Mouse (Mus musculus): Measurements from ENCODE around the gene Xylt1.

The Xylt1 gene

DNA sequence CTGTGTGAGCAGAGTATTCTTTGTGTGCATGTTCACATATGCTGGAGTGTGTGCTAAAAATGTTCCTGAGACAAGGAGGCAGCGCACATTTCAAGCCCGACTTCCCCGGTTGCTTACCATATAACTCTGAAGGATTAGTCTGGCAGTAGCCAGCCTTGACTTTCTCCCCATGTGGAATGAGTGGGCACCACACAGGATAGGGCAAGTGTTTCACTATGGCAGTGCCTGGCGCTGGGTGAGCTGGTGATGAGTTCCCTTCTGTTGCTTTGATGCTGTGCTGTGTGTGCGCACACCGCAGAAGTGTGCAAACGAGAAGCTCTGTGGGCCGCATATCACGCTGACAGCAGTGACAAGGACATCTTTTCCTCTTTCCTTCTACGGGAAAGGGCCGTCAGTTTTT, 56.1 kb downstream of the Xylt1 start:
- DNase-seq, result no peak

GRCm38 (mm10) chr7:117440994-117441393, 60.2 kb downstream of the Xylt1 start:
- DNase-seq, result no peak

GRCm38 (mm10) chr7:117442639-117443038, 61.9 kb downstream of the Xylt1 start:
- DNase-seq, result no peak

DNA sequence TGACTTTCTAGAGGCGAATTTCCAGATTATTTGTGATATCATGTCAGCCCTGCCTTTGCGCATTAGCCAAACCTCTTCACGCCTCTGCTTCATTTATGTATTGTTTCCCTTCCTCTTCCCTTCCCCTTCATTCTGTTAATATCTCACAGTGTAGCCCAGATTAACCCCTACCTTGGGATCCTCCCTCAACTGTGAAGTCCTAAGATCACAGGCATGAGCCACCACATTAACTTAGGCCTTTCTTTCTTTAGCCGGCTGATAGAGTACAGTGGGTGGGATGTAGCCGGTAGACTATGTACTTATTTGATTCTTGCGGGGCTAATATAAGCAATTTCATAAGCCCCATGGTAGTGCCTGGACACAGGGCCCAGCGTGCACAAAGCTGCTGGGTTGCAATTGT, 62.4 kb downstream of the Xylt1 start:
- no peak for DNase-seq

GRCm38 (mm10) chr7:117445471-117445870, 64.7 kb downstream of the Xylt1 start:
- DNase-seq, result no peak

DNA sequence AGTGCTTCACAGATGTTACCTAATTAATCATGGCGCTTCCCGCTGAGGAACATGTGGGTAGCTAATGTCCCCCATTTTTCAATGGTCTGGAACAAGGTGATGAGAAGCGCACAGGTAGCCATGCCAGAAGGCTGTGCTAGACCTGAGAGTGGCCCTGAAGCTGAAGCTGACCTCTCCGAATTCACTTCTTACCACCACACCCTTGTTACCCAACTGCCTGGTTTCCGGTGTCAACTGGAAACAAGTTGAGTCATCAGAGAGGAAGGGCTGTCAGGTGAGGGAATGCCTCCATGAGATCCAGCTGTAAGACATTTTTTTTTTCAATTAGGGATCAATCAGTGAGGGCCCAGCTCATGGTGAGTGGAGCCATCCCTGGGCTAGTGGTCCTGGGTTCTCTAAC, 68.8 kb downstream of the Xylt1 start:
- DNase-seq, result no peak

GRCm38 (mm10) chr7:117451212-117451611, 70.4 kb downstream of the Xylt1 start:
- DNase-seq, result no peak

DNA sequence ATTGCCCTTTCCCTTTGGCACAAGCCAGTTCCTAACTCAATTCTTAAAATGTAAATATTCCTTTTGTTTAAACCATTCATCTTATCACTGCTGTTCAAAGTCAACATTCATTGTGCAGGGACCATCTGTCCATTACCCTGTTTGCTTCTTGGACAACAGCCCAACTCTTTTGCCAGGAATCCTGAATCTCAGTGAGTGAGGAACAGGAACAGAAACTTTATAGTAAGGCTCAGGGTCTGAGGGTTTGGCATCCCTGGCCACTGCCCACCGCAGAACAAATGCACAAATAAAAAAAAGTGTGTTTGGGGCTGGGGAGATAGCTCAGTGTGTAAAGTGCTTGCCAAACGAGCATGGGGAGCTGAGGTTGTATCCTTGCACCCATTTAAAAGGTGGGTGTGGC, 71.5 kb downstream of the Xylt1 start:
- no peak for DNase-seq

DNA sequence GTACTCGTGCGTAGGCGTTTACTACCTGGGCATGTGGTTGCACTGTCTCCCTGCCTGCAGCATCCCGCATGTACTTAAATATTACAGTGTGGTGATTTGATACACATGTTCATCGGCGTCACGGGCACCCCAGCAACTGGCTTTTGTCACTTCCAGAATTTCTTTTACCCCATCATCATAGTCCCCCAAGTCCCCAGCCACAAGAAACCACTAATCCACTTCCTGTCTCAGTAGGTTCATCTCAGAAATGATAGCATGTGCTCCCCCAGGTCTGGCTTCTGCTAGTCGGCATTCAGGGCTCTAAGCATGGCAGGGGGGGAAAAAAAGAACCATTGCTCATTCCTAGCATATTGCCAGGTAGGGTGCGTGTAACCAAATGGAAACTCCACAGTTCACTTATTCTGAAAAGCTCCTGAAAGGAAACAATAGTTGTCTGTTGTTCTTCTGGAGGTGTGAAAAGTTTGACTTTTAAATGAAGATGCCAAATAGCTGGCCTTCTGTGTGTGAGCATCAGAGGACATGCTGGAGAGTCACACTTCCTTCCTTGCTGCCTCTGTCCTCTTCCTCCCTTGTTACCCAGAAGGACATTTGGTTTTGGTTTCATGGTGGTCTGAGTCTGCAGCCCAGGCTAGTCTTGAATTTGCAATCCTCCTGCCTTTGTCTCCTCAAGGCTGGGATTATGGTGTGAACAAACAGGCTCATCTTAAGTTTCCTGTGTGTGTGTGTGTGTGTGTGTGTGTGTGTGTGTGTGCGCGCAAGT, 74.2 kb downstream of the Xylt1 start:
- DNase-seq, result peak; percentile 7

GRCm38 (mm10) chr7:117462196-117462935, 81.6 kb downstream of the Xylt1 start:
- DNase-seq, result peak; percentile 61

DNA sequence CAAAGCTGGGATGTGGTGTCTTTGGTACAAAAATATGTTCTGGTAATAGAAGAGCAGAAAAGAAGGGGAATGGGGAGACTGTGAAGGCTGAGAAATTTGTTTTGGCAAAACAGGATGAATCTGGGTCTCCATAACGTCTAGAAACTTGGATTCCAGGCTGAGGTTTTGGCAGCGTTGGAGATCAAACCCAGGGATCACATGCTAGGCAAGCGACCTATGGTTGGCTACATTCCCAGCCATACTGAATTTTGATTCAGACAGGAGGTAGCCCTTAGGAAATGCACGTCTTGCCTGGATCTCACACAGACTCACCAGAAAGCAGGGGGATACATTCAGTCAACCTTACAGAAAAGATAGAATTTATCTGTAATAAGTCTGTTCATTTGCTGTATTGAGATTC, 84.2 kb downstream of the Xylt1 start:
- no peak for DNase-seq

GRCm38 (mm10) chr7:117466006-117466780, 85.4 kb downstream of the Xylt1 start:
- DNase-seq, result no peak

- DNase-seq, result no peak
Observed at GRCm38 (mm10) chr7:117470243-117470802, 89.5 kb downstream of the Xylt1 start.

DNA sequence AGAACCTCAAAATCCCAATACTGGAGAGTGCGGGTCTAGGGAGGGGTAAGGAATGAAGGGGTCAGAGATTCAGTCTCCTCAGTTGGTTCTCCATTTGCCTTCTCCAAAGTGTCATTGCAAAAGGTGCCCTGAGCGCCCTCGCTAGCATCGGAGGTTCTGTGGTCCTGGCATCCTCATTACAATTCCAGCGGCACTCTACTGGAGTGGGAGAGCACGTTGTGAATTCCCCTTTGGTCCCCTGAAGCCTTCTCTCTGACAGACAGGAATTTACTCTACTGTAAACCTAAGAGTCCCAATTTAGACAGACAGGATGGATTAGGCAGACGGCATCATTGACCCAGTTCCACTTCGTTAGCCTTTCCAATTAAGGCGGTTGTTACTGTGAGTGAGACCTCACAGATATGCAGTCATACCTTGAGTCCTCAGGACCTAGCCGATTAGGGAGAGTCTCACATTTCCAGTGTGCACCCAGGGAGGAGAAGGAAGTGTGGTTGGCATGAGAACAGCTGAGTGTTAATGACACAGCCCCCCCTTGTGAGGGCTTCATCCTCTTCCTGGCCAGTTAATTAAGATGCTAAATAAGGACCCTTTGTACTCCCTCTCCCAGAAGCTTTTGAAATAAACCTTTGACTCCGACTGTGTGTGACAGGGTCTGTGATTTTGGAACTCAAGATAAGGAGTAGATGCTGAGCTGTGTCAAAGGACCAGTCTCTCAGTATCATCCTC, 91.4 kb downstream of the Xylt1 start:
- no peak for DNase-seq

DNA sequence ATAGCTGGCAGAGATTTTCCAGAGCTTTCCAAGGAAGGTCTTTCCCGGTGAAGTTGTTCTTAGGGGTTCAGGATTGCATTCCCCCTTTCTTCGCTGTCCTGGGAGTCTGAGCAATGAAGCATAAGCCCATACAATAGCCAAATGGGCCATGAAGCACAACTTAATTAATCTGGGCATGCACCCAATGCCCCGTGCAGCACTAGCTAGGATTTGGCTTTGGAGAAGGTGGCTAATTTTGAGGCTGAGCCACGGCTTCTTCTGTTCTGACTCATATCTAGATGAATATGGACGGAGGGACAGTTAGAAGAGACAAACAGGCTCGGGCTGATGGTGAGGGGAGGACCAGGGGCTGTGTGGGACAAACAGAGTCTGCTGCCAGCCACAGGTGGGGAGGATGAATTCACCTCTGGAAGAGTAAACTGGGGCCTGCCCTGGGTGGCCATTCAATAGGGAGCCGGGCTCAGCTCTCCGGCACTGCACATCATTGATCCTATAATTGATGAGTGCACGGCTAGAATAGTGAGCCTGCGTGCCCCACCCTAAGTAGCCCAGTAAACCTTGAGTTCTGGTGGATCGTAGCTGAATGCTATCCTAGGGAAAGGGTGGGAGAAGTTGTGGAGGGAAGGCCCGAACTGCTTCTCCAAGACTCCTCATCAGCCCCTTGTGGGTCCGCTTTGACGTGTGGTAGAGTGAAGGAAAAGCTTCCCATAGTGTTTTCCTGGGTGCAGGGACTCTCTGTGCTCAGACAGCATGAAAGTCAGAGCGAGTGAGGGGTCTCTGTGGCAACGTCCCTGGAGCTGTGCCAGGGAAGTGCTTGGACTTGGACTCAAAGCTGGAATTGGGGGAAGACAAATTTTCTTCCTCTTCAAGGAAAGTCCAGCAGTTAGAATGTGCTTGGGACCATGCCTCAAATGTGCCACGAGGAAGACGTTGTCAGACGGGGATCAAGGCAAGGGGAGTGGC, 92.3 kb downstream of the Xylt1 start:
- no peak for DNase-seq

DNA sequence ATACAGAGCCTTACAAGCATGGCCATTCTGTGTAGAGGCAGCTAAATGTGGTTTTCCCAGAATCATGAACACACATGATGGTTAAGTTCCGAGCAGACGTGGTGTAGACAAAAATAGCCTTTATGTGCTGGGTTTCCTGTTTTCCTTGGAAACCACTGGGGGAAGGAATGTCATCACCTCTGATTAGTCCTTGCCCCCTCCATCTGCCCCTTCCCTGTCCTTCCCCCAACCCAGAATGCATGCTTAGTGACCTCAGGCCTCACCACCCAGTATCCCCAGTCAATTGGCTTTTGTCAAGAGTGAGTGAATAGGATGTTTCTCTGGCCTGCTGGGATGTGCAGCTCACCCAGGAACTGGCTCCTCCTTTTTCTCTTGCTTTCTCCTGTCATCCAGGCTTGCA, 93.5 kb downstream of the Xylt1 start:
- DNase-seq, result no peak

DNA sequence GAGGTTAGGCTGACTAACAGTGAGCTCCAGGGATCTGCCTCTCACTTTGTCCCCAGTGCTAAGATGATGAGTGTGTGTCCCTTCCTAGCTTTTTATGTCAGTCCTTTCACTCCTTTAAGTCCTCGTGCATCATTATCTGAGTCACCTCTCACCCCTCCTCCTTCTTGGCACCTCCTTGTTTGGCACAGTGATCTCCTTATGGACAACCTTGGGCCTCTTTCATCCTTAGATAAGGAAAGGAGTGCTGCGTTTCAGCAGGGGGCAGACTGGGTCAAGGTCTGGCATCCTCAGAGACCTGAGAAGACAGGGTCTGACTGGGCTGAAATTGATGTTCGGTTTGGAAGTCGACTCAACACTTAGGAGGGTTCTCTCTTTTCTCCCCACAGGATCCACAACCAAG, 94.3 kb downstream of the Xylt1 start:
- DNase-seq, result no peak

DNA sequence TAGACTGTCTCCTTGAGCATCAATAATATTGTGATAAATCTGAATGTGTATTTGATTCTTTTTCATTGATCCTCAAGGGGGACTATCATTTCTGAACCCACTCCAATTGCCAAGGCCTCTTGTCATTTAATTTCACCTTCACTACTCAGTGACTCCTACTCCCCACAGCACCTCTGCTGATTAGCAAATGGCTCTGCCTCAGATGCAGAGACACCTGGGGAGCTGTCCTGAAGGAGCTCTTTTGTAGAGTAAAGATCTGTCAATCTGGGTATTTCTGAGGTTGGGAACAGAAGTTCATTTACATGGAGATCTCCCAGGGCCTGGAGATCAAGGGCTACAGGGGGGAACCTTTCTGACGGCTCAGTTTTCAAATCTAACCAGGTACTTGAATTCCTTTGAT, 98.2 kb downstream of the Xylt1 start:
- no peak for DNase-seq

- no peak for DNase-seq
Observed at GRCm38 (mm10) chr7:117480831-117481230, 100.1 kb downstream of the Xylt1 start.

- no peak for DNase-seq
Observed at GRCm38 (mm10) chr7:117481404-117481803, 100.6 kb downstream of the Xylt1 start.

- DNase-seq, result no peak
Observed at GRCm38 (mm10) chr7:117482701-117483100, 101.9 kb downstream of the Xylt1 start.
